Mouse (Mus musculus) hematopoietic multipotent progenitor cell, adult 10-12 weeks (in vitro differentiated cells): ENCODE results near the gene Vmn1r38. TPM values are rescaled to one million over a fixed set of nuclear protein-coding genes. Genes with fewer than 3 reads are reported as not detected.

Experiments used
- polyA plus RNA-seq: library from polyadenylated mRNA; stranded (reverse); fragments of >175 nt; gene quantifications from 2 replicates; pipeline ENCODE4 v1.2.3, GENCODE M21; 2012; ENCODE audit warnings: low replicate concordance

Gene Vmn1r38
- not detected in 2 replicates for polyA plus RNA-seq

DNA sequence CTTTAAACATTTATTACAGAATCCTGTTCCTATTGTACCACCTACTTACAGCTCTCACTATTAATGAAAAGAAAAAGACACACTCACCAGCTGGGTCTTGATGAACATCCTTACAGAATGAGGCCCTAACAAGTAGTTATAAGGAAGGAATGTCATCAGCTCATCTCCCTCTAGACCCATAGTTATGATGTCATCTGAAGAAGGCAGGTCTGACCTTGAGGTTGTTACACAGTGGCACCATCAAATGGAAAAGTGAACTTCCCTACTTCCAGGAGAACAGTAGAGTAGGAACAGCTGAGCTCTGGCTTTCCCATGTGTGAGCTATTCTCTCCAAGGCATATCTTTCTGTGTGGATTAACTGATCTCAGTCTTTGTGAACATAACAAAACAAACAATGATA lies at the start of gene Vmn1r38:
Vmn1r38 (minus strand) TSS at position 101 of the 400 bp plus-strand sequence.

DNA sequence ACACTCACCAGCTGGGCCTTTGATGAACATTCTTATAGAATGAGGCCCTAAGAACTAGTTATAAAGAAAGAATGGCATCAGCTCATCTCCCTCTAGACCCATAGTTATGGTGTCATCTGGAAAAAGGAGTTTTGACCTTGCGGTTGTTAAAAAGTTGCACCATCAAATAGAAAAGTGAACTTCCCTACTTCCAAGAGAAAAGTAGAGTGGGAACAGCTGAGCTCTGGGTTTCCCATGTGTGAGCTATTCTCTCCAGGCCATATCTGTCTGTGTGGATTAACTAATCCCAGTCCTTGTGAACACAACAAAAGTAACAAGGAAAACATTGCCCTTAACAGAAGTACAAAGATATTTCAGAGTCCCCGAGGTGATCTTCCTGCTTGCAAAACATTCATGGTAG lies 28.1 kb upstream of the Vmn1r38 start, which contains the start of gene Vmn1r39:
Vmn1r39 (minus strand) TSS at position 101 of the 400 bp plus-strand sequence.

DNA sequence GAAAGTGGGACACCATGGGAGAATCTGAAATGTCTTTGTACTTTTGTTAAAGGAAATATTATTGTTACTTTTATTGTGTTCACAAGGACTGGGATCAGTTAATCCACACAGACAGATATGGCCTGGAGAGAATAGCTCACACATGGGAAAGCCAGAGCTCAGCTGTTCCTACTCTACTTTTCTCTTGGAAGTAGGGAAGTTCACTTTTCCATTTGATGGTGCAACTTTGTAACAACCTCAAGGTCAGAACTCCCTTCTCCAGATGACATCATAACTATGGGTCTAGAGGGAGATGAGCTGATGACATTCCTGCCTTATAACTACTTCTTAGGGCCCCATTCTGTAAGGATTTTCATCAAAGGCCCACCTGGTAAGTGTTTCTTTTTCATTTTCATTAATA lies 53.3 kb downstream of the Vmn1r38 start, which contains the start of gene Vmn1r37:
Vmn1r37 (plus strand) TSS at position 301 of the 400 bp plus-strand sequence.

Other genes with a start within 250 kb of the Vmn1r38 start
- gene Mad2l1, start 247.2 kb downstream of the Vmn1r38 start, polyA plus RNA-seq: 1.7 and 3.1 TPM in 2 replicates
- not detected in 2 replicates for gene Vmn1r32, start 222.5 kb downstream of the Vmn1r38 start, polyA plus RNA-seq
- not detected in 2 replicates for gene Vmn1r33, start 164.3 kb downstream of the Vmn1r38 start, polyA plus RNA-seq
- gene Vmn1r34, start 138.7 kb downstream of the Vmn1r38 start, polyA plus RNA-seq: not detected in 2 replicates
- gene Vmn1r35, start 96.7 kb downstream of the Vmn1r38 start, polyA plus RNA-seq: not detected in 2 replicates
- not detected in 2 replicates for gene Vmn1r36, start 63.5 kb downstream of the Vmn1r38 start, polyA plus RNA-seq
- gene Vmn1r37, start 53.2 kb downstream of the Vmn1r38 start, polyA plus RNA-seq: not detected in 2 replicates
- gene Vmn1r39, start 28.0 kb upstream of the Vmn1r38 start, polyA plus RNA-seq: 0.12 TPM in 1 of 2 replicates, not detected in the other
- gene Gng12, start 113.8 kb upstream of the Vmn1r38 start, polyA plus RNA-seq: 7.7 and 7.9 TPM in 2 replicates